Mouse (Mus musculus) neural tube, embryonic 14.5 days (tissue): ENCODE results near the gene 1700003H04Rik. TPM values are rescaled to one million over a fixed set of nuclear protein-coding genes. Genes with fewer than 3 reads are reported as not detected.

Experiments
- ATAC-seq: fragments of 200-750 bp; cut with Nextera tagmentation; 2 replicates; pipeline ENCODE4 v1.8.0; 2017; ENCODE audit warnings: low read depth, mild to moderate bottlenecking, moderate TSS enrichment, moderate library complexity
- H3K27ac ChIP-seq: fragments of 300-500 bp; sonication (generic); 2 replicates; pipeline ENCODE4 v1.5.1; 2014; ENCODE audit warnings: low read depth, mild to moderate bottlenecking, control low read depth, low read length, moderate library complexity, mixed read lengths
- H3K27me3 ChIP-seq: fragments of 300-500 bp; sonication (generic); 2 replicates; pipeline ENCODE4 v1.6.1; 2014; ENCODE audit warnings: low read length; ENCODE audit not compliant: control insufficient read depth, insufficient read depth
- H3K36me3 ChIP-seq: fragments of 300-500 bp; sonication (generic); 2 replicates; pipeline ENCODE4 v1.6.1; 2014; ENCODE audit warnings: low read length, mixed read lengths; ENCODE audit not compliant: control insufficient read depth, insufficient read depth
- H3K4me1 ChIP-seq: fragments of 300-500 bp; sonication (generic); 2 replicates; pipeline ENCODE4 v1.6.1; 2014; ENCODE audit warnings: low read length; ENCODE audit not compliant: control insufficient read depth, insufficient read depth
- H3K4me2 ChIP-seq: fragments of 300-500 bp; sonication (generic); 2 replicates; pipeline ENCODE4 v1.6.1; 2014; ENCODE audit warnings: mild to moderate bottlenecking, low read depth, low read length, control low read depth
- H3K4me3 ChIP-seq: fragments of 300-500 bp; sonication (generic); 2 replicates; pipeline ENCODE4 v1.5.1; 2014; ENCODE audit warnings: low read depth, low read length, control low read depth, mixed read lengths
- H3K9ac ChIP-seq: fragments of 300-500 bp; sonication (generic); replicated peaks from 2 replicates; pipeline ENCODE4 v1.6.1; 2014; ENCODE audit warnings: low read depth, mild to moderate bottlenecking, control low read depth, low read length, mixed read lengths
- H3K9me3 ChIP-seq: fragments of 300-500 bp; sonication (generic); 2 replicates; pipeline ENCODE4 v1.6.1; 2016; ENCODE audit warnings: low read length; ENCODE audit not compliant: control insufficient read depth
- WGBS: fragments of 180-500 bp; shearing (Covaris S2); extraction: QIAGEN DNeasy Blood & Tissue Kit; methylation state at CpG from one replicate; pipeline ENCODE4 v1.1.7; 2014; 5-methylcytosine and 5-hydroxymethylcytosine counted together
- polyA plus RNA-seq: library from polyadenylated mRNA; unstranded; fragments of >200 nt; fragmentation: Nextera tagmentation; extraction: Ambion mirVana; gene quantifications from 2 replicates; pipeline ENCODE4 v1.2.1, GENCODE M21; 2014

Gene 1700003H04Rik
- polyA plus RNA-seq, 1 experiment from 2014 or later = not detected

- no peak overlapping the region for H3K9ac ChIP-seq
- H3K27me3 ChIP-seq = no peaks in the 10 kb centered on the region
- H3K9me3 ChIP-seq = no peaks in the 10 kb centered on the region
- H3K27ac ChIP-seq = no peak overlapping the region
- H3K4me2 ChIP-seq = no peak overlapping the region
- no peaks in the 10 kb centered on the region for H3K4me1 ChIP-seq
- H3K36me3 ChIP-seq = no peaks in the 10 kb centered on the region
- no peak overlapping the region for H3K4me3 ChIP-seq
- no peak for ATAC-seq
These were observed 24.9 kb downstream of the 1700003H04Rik start for GRCm38 (mm10) chr3:124555963-124556362.

DNA sequence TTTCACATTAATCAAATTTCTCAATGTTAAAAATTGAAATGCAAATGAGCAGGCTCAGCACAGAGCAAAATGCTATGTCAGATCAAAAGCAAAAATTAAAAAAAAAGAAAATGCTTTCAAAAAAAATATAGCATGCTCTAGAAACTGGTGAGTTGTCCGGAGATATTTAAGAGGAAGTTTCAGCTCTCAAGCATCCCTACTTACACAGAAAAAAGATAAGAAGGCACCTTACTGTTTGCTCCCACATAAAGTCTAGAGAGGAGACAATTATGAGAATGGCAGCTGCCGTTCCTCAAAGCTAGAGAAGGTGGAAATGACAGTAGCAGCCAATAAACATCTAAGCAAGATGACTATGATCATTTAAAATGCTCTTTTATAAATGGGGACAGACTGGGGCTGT lies 25.8 kb downstream of the 1700003H04Rik start:
- Histone ChIP-seq H3K9me3 (no peaks in the 10 kb centered on the region), H3K4me2 (no peak overlapping the region), H3K4me1 (no peaks in the 10 kb centered on the region), H3K36me3 (no peaks in the 10 kb centered on the region), H3K27ac (no peak overlapping the region), H3K4me3 (no peak overlapping the region), H3K27me3 (no peaks in the 10 kb centered on the region), H3K9ac (no peak overlapping the region)
- no peak for ATAC-seq
- 87% methylated on average over 2 of the region's 2 CpGs for WGBS

- Histone ChIP-seq H3K36me3 (no peaks in the 10 kb centered on the region), H3K27ac (no peak overlapping the region), H3K4me1 (peaks cover 5% of the 10 kb centered on the region; the same call in 1 of the 2 replicates), H3K9ac (no peak overlapping the region), H3K4me3 (no peak overlapping the region), H3K4me2 (no peak overlapping the region; the same call in 1 of the 2 replicates), H3K27me3 (no peaks in the 10 kb centered on the region), H3K9me3 (no peaks in the 10 kb centered on the region)
- peak; percentile 79; the same call in 1 of the 2 replicates for ATAC-seq
- WGBS = 32% methylated on average over 10 of the region's 10 CpGs
These were observed 32.0 kb downstream of the 1700003H04Rik start for GRCm38 (mm10) chr3:124548898-124549297.

DNA sequence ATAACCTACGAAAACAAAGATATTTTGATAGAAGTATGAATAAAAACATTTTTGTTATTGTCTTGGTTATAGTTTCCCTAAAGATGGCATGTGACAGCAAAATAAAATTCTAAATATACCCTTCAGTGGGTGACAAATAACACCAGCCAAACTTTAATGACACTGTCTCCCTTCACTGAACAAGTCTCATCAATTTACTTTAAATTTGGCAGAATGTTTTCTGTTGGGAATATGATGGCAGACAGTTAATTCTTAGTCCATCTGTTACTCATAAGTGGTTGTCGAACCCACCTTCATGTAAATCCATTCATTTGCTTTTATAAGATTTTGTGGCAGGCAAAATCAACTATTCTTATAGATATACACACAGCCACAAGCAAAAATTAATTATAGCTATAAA lies 42.6 kb downstream of the 1700003H04Rik start:
- no peaks in the 10 kb centered on the region for H3K27me3 ChIP-seq
- no peak overlapping the region for H3K9ac ChIP-seq
- H3K27ac ChIP-seq = no peak overlapping the region
- no peaks in the 10 kb centered on the region for H3K9me3 ChIP-seq
- no peaks in the 10 kb centered on the region for H3K4me1 ChIP-seq
- H3K36me3 ChIP-seq = no peaks in the 10 kb centered on the region
- no peak overlapping the region for H3K4me3 ChIP-seq
- 56% methylated on average over 2 of the region's 2 CpGs for WGBS
- H3K4me2 ChIP-seq = no peak overlapping the region
- ATAC-seq = no peak

GRCm38 (mm10) chr3:124536602-124537001 lies 44.3 kb downstream of the 1700003H04Rik start:
- no peaks in the 10 kb centered on the region for H3K4me1 ChIP-seq
- H3K36me3 ChIP-seq = no peaks in the 10 kb centered on the region
- no peak overlapping the region for H3K27ac ChIP-seq
- H3K4me2 ChIP-seq = no peak overlapping the region
- 50% methylated on average over 1 of the region's 1 CpGs for WGBS
- H3K4me3 ChIP-seq = no peak overlapping the region
- no peak overlapping the region for H3K9ac ChIP-seq
- no peaks in the 10 kb centered on the region for H3K27me3 ChIP-seq
- ATAC-seq = no peak
- no peaks in the 10 kb centered on the region for H3K9me3 ChIP-seq

DNA sequence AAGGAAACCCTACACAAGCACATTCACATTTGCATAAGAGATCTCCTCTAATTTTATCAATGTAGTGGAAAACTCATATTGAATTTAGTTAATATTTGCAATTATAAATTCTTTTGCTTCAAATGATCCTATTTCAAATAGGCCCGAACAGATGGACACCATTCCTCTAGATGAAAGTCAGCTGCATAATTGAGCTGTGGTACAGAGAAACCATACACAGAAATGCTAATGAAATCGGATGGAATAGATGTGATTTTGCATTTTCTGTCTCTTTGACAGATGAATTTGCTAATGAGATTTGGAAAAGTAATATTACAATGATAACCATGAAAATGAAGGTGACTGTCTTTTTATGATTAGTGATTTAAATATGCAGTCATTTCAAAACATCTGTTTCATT lies 62.1 kb downstream of the 1700003H04Rik start:
- Histone ChIP-seq H3K4me3 (no peak overlapping the region), H3K4me2 (no peak overlapping the region), H3K27me3 (no peaks in the 10 kb centered on the region), H3K9ac (no peak overlapping the region), H3K36me3 (no peaks in the 10 kb centered on the region), H3K9me3 (no peaks in the 10 kb centered on the region), H3K4me1 (no peaks in the 10 kb centered on the region), H3K27ac (no peak overlapping the region)
- ATAC-seq = no peak
- 85% methylated on average over 2 of the region's 2 CpGs for WGBS

Other genes starting within 250 kb of the 1700003H04Rik start
- not detected in 2 replicates for gene 1700006A11Rik, start 155.1 kb downstream of the 1700003H04Rik start, polyA plus RNA-seq